Mouse (Mus musculus) embryonic facial prominence, embryonic 14.5 days (tissue): ENCODE data around the gene Smoc2. TPM values are rescaled to one million over a fixed set of nuclear protein-coding genes. Genes with fewer than 3 reads are reported as not detected.

Source experiments
- ATAC-seq: fragments of 200-750 bp; cut with Nextera tagmentation; 2 replicates; pipeline ENCODE4 v1.8.0; 2017; ENCODE audit warnings: low read depth, moderate number of reproducible peaks, moderate TSS enrichment
- DNase-seq: peaks from one replicate; pipeline ENCODE4 v3.0.0-alpha.2; 2015; ENCODE audit warnings: low spot score
- H3K27ac ChIP-seq: fragments of 300-500 bp; sonication (generic); replicated peaks from 2 replicates; pipeline ENCODE4 v1.5.1; 2014; ENCODE audit warnings: low read depth, mild to moderate bottlenecking, low read length, moderate library complexity
- H3K27me3 ChIP-seq: fragments of 300-500 bp; sonication (generic); replicated peaks from 2 replicates; pipeline ENCODE4 v1.6.1; 2014; ENCODE audit warnings: low read length; ENCODE audit not compliant: control insufficient read depth, insufficient read depth
- H3K36me3 ChIP-seq: fragments of 300-500 bp; sonication (generic); 2 replicates; pipeline ENCODE4 v1.6.1; 2014; ENCODE audit warnings: low read length, mixed read lengths; ENCODE audit not compliant: control insufficient read depth, insufficient read depth
- H3K4me1 ChIP-seq: fragments of 300-500 bp; sonication (generic); 2 replicates; pipeline ENCODE4 v1.6.1; 2014; ENCODE audit warnings: antibody characterized with exemption, low read length; ENCODE audit not compliant: control insufficient read depth, insufficient read depth
- H3K4me2 ChIP-seq: fragments of 300-500 bp; sonication (generic); 2 replicates; pipeline ENCODE4 v1.6.1; 2014; ENCODE audit warnings: low read depth, mild to moderate bottlenecking, low read length, moderate library complexity, mixed read lengths
- H3K4me3 ChIP-seq: fragments of 300-500 bp; sonication (generic); 2 replicates; pipeline ENCODE4 v1.5.1; 2014; ENCODE audit warnings: low read depth, mild to moderate bottlenecking, low read length
- H3K9ac ChIP-seq: fragments of 300-500 bp; sonication (generic); 2 replicates; pipeline ENCODE4 v1.6.1; 2014; ENCODE audit warnings: low read depth, mild to moderate bottlenecking, low read length, moderate library complexity, mixed read lengths
- H3K9me3 ChIP-seq: fragments of 300-500 bp; sonication (generic); 2 replicates; pipeline ENCODE4 v1.6.1; 2016; ENCODE audit warnings: low read length; ENCODE audit not compliant: control insufficient read depth
- WGBS: fragments of 180-500 bp; shearing (Covaris S2); extraction: QIAGEN DNeasy Blood & Tissue Kit; methylation state at CpG from one replicate; pipeline ENCODE4 v1.1.7; 2014; 5-methylcytosine and 5-hydroxymethylcytosine counted together
- polyA plus RNA-seq: library from polyadenylated mRNA; unstranded; fragments of >200 nt; fragmentation: Nextera tagmentation; extraction: Ambion mirVana; gene quantifications from 2 replicates; pipeline ENCODE4 v1.2.1, GENCODE M21; 2014

The Smoc2 gene
- polyA plus RNA-seq, 1 experiment from 2014 or later = 207 TPM

DNA sequence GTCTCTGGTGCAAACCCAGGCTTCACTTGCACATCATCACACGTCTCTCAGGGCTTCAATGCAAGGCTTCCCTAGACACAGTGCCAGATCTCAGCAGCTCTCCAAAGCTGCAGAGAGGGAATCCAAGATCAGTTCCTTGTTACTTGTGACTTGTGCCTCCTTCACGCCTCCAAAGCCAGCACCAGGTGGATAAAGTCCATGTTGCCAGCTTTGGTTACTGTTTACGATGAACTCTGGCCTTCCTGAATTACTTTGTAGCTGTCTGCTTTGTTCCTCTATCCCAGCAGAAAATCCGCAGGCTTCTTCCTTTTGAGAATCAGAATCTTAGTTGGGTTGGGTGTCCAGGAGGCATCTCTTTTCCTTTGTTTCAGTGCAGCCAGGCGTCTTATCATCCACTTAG lies 14.3 kb downstream of the Smoc2 start:
- Histone ChIP-seq H3K9me3 (no peaks in the 10 kb centered on the region), H3K27me3 (no peaks in the 10 kb centered on the region), H3K9ac (no peak overlapping the region), H3K4me2 (no peak overlapping the region), H3K27ac (no peak overlapping the region), H3K4me3 (no peak overlapping the region), H3K36me3 (no peaks in the 10 kb centered on the region), H3K4me1 (no peaks in the 10 kb centered on the region)
- 64% methylated on average over 5 of the region's 5 CpGs for WGBS
- DNase-seq = no peak
- ATAC-seq = no peak

DNA sequence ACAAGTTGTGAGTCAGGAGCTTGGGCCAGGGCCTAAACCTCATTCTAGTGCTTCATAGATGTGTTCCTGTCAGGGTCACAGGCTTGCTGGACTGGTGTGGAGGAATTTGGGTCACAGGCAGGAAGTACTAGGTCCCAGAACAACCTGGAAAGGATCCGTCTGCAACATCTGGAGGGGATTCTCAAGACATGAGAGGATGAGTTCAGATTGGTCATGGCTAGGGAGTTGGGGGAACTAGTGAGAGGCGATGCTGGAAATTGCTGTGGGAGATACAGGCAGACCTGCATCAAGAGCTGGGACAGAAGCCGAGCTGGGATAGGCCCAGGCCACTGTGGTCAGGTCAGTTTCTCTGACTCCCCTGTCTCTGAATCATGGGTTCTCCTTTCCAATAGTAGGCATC lies 15.8 kb downstream of the Smoc2 start:
- no peaks in the 10 kb centered on the region for H3K27me3 ChIP-seq
- no peaks in the 10 kb centered on the region for H3K36me3 ChIP-seq
- H3K9ac ChIP-seq = no peak overlapping the region
- no peak overlapping the region for H3K4me3 ChIP-seq
- H3K27ac ChIP-seq = no peak overlapping the region
- no peaks in the 10 kb centered on the region for H3K9me3 ChIP-seq
- no peak overlapping the region for H3K4me2 ChIP-seq
- no peaks in the 10 kb centered on the region for H3K4me1 ChIP-seq
- DNase-seq (no peak), ATAC-seq (no peak)
- WGBS = 77% methylated on average over 3 of the region's 3 CpGs

- Histone ChIP-seq H3K9me3 (no peaks in the 10 kb centered on the region), H3K27ac (no peak overlapping the region), H3K27me3 (no peaks in the 10 kb centered on the region), H3K4me2 (no peak overlapping the region), H3K4me3 (no peak overlapping the region), H3K4me1 (peaks cover 8% of the 10 kb centered on the region; the same call in 1 of the 2 replicates), H3K9ac (no peak overlapping the region), H3K36me3 (no peaks in the 10 kb centered on the region)
- ATAC-seq (no peak), DNase-seq (no peak)
- 77% methylated on average over 5 of the region's 5 CpGs for WGBS
Measured at GRCm38 (mm10) chr17:14300361-14300760, 21.1 kb downstream of the Smoc2 start.

GRCm38 (mm10) chr17:14301491-14302344 lies 22.4 kb downstream of the Smoc2 start:
- Histone ChIP-seq H3K27ac (no peak overlapping the region), H3K27me3 (no peaks in the 10 kb centered on the region), H3K9me3 (no peaks in the 10 kb centered on the region), H3K36me3 (no peaks in the 10 kb centered on the region), H3K9ac (no peak overlapping the region), H3K4me3 (no peak overlapping the region), H3K4me2 (no peak overlapping the region), H3K4me1 (peaks cover 8% of the 10 kb centered on the region; the same call in 1 of the 2 replicates)
- 30% methylated on average over 7 of the region's 7 CpGs for WGBS
- DNase-seq = no peak
- ATAC-seq = no peak

DNA sequence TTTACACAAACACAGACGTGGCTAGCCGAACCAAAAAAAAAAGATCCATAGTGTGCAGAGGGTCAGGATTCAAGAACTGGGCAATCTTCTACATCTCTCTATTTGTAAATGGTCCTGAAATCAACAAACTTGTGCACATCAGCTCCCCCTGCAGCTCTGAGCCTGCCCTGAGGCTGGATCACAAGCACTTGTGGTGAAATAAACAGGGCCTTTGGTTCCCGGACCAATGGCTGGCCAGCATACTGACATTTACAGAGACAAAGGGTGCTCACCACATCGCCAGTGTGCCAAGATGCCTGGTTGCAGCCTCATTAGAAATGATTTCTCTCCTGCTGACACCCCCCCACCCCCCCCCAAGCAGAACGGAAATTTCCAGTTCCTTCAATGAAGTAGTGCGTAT lies 23.1 kb downstream of the Smoc2 start:
- DNase-seq (no peak), ATAC-seq (no peak)
- H3K9ac ChIP-seq = no peak overlapping the region
- H3K36me3 ChIP-seq = no peaks in the 10 kb centered on the region
- WGBS = 41% methylated on average over 6 of the region's 6 CpGs
- H3K27ac ChIP-seq = no peak overlapping the region
- no peaks in the 10 kb centered on the region for H3K27me3 ChIP-seq
- H3K9me3 ChIP-seq = no peaks in the 10 kb centered on the region
- H3K4me3 ChIP-seq = no peak overlapping the region
- H3K4me2 ChIP-seq = no peak overlapping the region
- peaks cover 8% of the 10 kb centered on the region; the same call in 1 of the 2 replicates for H3K4me1 ChIP-seq

- DNase-seq (no peak), ATAC-seq (no peak)
- WGBS = 96% methylated on average over 6 of the region's 6 CpGs
- no peaks in the 10 kb centered on the region for H3K36me3 ChIP-seq
- no peak overlapping the region for H3K4me3 ChIP-seq
- H3K27ac ChIP-seq = no peak overlapping the region
- no peak overlapping the region for H3K4me2 ChIP-seq
- peaks cover 8% of the 10 kb centered on the region; the same call in 1 of the 2 replicates for H3K4me1 ChIP-seq
- H3K27me3 ChIP-seq = no peaks in the 10 kb centered on the region
- H3K9me3 ChIP-seq = no peaks in the 10 kb centered on the region
- no peak overlapping the region for H3K9ac ChIP-seq
Measured at GRCm38 (mm10) chr17:14303722-14304121, 24.4 kb downstream of the Smoc2 start.

GRCm38 (mm10) chr17:14309884-14310283 lies 30.6 kb downstream of the Smoc2 start:
- Histone ChIP-seq H3K9me3 (no peaks in the 10 kb centered on the region), H3K4me2 (no peak overlapping the region), H3K36me3 (no peaks in the 10 kb centered on the region), H3K27ac (no peak overlapping the region), H3K4me1 (peaks cover 7% of the 10 kb centered on the region; the same call in 1 of the 2 replicates), H3K27me3 (no peaks in the 10 kb centered on the region), H3K4me3 (no peak overlapping the region), H3K9ac (no peak overlapping the region)
- no peak for DNase-seq
- ATAC-seq = no peak
- 84% methylated on average over 3 of the region's 3 CpGs for WGBS

DNA sequence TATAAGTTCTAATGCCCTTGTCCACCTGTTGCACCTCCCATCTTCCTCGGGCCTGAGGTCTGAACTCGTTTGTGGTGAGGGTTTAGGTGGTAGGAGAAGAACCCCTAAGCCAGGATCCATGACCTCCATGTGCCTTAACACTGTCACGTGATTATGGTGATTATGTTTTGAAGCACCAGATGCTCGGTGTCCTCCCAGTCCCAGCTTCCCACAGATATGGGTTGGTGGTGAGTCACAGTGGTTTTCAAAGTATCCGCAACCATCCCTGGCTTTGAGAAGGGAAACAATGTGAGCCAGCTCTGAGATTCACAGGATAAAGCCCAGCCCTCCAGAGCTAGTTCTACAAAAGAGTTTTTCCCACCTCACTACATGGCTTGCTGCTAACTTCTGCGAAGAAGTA lies 33.1 kb downstream of the Smoc2 start:
- WGBS = 71% methylated on average over 6 of the region's 6 CpGs
- DNase-seq (no peak), ATAC-seq (no peak)
- Histone ChIP-seq H3K4me3 (no peak overlapping the region), H3K4me2 (no peak overlapping the region), H3K9me3 (no peaks in the 10 kb centered on the region), H3K9ac (no peak overlapping the region), H3K4me1 (peaks cover 7% of the 10 kb centered on the region; the same call in 1 of the 2 replicates), H3K27me3 (no peaks in the 10 kb centered on the region), H3K36me3 (no peaks in the 10 kb centered on the region), H3K27ac (no peak overlapping the region)

- H3K9me3 ChIP-seq = no peaks in the 10 kb centered on the region
- no peak overlapping the region for H3K4me2 ChIP-seq
- no peak overlapping the region for H3K9ac ChIP-seq
- no peaks in the 10 kb centered on the region for H3K36me3 ChIP-seq
- H3K4me3 ChIP-seq = no peak overlapping the region
- H3K27ac ChIP-seq = no peak overlapping the region
- H3K4me1 ChIP-seq = peaks cover 5% of the 10 kb centered on the region; the same call in 1 of the 2 replicates
- ATAC-seq (no peak), DNase-seq (no peak)
- WGBS = 68% methylated on average over 1 of the region's 1 CpGs
- H3K27me3 ChIP-seq = no peaks in the 10 kb centered on the region
Measured at GRCm38 (mm10) chr17:14314308-14314707, 35.0 kb downstream of the Smoc2 start.
